Mouse (Mus musculus): ENCODE data around the gene Akap7.

- no peak for TF ChIP-seq POLR2A (IDR thresholded peaks at IDR 0.05; ENCODE audit: control insufficient read depth, low read depth, low read length)
- no peak for TF ChIP-seq CTCF (IDR thresholded peaks at IDR 0.05; ENCODE audit: control insufficient read depth, insufficient read depth, insufficient replicate concordance, low read depth, low read length)
These were observed 11.8 kb downstream of the Akap7 start for GRCm38 (mm10) chr10:25295836-25296235.

Measured in testis, adult 2 months (tissue).